Comparison of ENCODE assay signal across 20 mouse cellular contexts in genomic region chr1:163512008-163512407, GRCm38 (mm10).
"Had no signal": no experiment of that assay in that cellular context is flagged by ENCODE, and none has a peak within 500 bp of the region (broad histone marks: within the 10 kb centered on the region; RNA-seq: fewer than 3 reads in every experiment).

No protein-coding gene starts in this region.

- H3K4me1 ChIP-seq: intestine, embryonic 15.5 days; kidney, embryonic 15.5 days; limb, embryonic 13.5 days; liver, embryonic 13.5 days; lung, embryonic 15.5 days; megakaryocyte, embryonic 14.5 days; neural tube, embryonic 13.5 days; stomach, embryonic 15.5 days had no signal

- DNase-seq: kidney, adult 18-20 months; kidney, postnatal 36 days; left cerebral cortex, postnatal 4 days; liver, embryonic 13.5 days; lung, postnatal 10 days; lung, postnatal 36 days; midbrain, embryonic 14.5 days; retina, postnatal 1 day; right cerebral cortex, postnatal 25 days; spleen, adult 18-20 months; thymus, adult 18-20 months; thymus, postnatal 36 days had no signal

- H3K4me3 ChIP-seq: intestine, embryonic 15.5 days; kidney, embryonic 15.5 days; limb, embryonic 13.5 days; liver, embryonic 13.5 days; lung, embryonic 15.5 days; megakaryocyte, embryonic 14.5 days; neural tube, embryonic 13.5 days; stomach, embryonic 15.5 days had no signal

- H3K27ac ChIP-seq: intestine, embryonic 15.5 days; kidney, embryonic 15.5 days; limb, embryonic 13.5 days; liver, embryonic 13.5 days; lung, embryonic 15.5 days; neural tube, embryonic 13.5 days; stomach, embryonic 15.5 days had no signal

- H3K27me3 ChIP-seq: intestine, embryonic 15.5 days; kidney, embryonic 15.5 days; limb, embryonic 13.5 days; liver, embryonic 13.5 days; lung, embryonic 15.5 days; megakaryocyte, embryonic 14.5 days; neural tube, embryonic 13.5 days; stomach, embryonic 15.5 days had no signal

- H3K36me3 ChIP-seq: intestine, embryonic 15.5 days; kidney, embryonic 15.5 days; limb, embryonic 13.5 days; liver, embryonic 13.5 days; lung, embryonic 15.5 days; neural tube, embryonic 13.5 days; stomach, embryonic 15.5 days had no signal

- H3K9ac ChIP-seq: intestine, embryonic 15.5 days; kidney, embryonic 15.5 days; limb, embryonic 13.5 days; liver, embryonic 13.5 days; lung, embryonic 15.5 days; neural tube, embryonic 13.5 days; stomach, embryonic 15.5 days had no signal

- ATAC-seq: intestine, embryonic 15.5 days had no signal

- H3K4me2 ChIP-seq: intestine, embryonic 15.5 days; kidney, embryonic 15.5 days; limb, embryonic 13.5 days; liver, embryonic 13.5 days; lung, embryonic 15.5 days; midbrain, embryonic 11.5 days; neural tube, embryonic 13.5 days; stomach, embryonic 15.5 days had no signal

- H3K9me3 ChIP-seq: intestine, embryonic 15.5 days; kidney, embryonic 15.5 days; limb, embryonic 13.5 days; liver, embryonic 13.5 days; lung, embryonic 15.5 days; neural tube, embryonic 13.5 days; stomach, embryonic 15.5 days had no signal
